ENCODE assay signal across 27 mouse cellular contexts in the genomic region with DNA sequence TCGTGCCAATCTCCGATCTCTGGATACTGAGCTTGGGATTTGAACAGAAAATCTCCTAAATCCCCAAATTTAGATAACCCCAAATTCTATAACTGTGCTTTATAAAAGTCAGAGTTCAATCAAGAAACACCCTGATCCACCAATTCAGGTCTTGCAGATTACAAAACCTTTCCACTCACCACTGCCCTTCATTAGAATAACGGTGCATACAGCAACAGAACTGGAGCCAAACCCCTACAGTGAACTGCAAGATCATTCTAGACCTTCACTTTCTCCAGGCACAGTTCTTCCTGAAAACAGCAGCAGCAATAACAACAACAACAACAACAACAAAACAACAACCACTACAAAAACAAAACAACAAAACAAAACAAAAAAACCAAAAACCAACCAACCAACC. TPM values are rescaled to one million over a fixed set of nuclear protein-coding genes. Genes with fewer than 3 reads are reported as not detected.
A peak's percentile ranks its signal among the peaks of the same experiment; 100 is the strongest.
DNase-seq lines count a peak whose midpoint lies in the region; TF ChIP-seq lines count a peak whose summit lies in the region.
"Had no signal": no experiment of that assay in that cellular context is flagged by ENCODE, and none has a peak within 500 bp of the region (broad histone marks: within the 10 kb centered on the region; RNA-seq: fewer than 3 reads in every experiment).

No protein-coding gene starts in this region.

- H3K4me1 ChIP-seq in bone marrow, adult 2 months (ENCODE audit: control insufficient read depth, insufficient read depth, low read length): peaks cover 3% of the 10 kb centered on the region
- H3K4me1 ChIP-seq: forebrain, embryonic 10.5 days; heart, embryonic 12.5 days; heart, embryonic 15.5 days; hindbrain, embryonic 10.5 days; hindbrain, embryonic 13.5 days had no signal

- WGBS in bone marrow, adult 2 months: 47% methylated on average over 3 of the region's 3 CpGs

- no peak overlapping the region for H3K4me3 ChIP-seq in bone marrow, adult 2 months (replicated peaks; ENCODE audit: control insufficient read depth, low read depth, low read length)
- H3K4me3 ChIP-seq: forebrain, embryonic 10.5 days; gastrocnemius, adult 2 months; heart, embryonic 12.5 days; heart, embryonic 15.5 days; hindbrain, embryonic 10.5 days; hindbrain, embryonic 13.5 days had no signal

- TF ChIP-seq POLR2A in bone marrow, adult 2 months (IDR thresholded peaks at IDR 0.05; ENCODE audit: borderline replicate concordance, control insufficient read depth, low read depth, low read length): no peak

- TF ChIP-seq CTCF in bone marrow, adult 2 months (IDR thresholded peaks at IDR 0.05; ENCODE audit: control insufficient read depth, insufficient read depth, low read length): no peak

- peak overlapping the region; percentile 63; the same call in 1 of the 2 replicates for H3K27ac ChIP-seq in bone marrow, adult 2 months (ENCODE audit: control insufficient read depth, insufficient read depth, low read depth, low read length, poor library complexity)
- H3K27ac ChIP-seq: forebrain, embryonic 10.5 days; gastrocnemius, adult 2 months; heart, embryonic 15.5 days; hindbrain, embryonic 10.5 days; hindbrain, embryonic 13.5 days had no signal

- peak; percentile 73 for DNase-seq in 416B (ENCODE audit: low read depth)
- peak; percentile 20 for DNase-seq in induced T-regulatory cell, adult 2 months (ENCODE audit: low read depth)
- DNase-seq in urinary bladder, adult 2 months (ENCODE audit: low spot score): no peak
- DNase-seq in cerebellum, adult 11-12 months: no peak
- no peak for DNase-seq in thymus, postnatal 10 days (ENCODE audit: low spot score in 2 of 2)
- DNase-seq: adrenal gland, postnatal 10 days; adrenal gland, postnatal 36 days; cerebellum, adult 11 months; cerebellum, adult 8-10 months; cerebellum, postnatal 10 days; cerebellum, postnatal 36 days; forebrain, postnatal 0 days; gastrocnemius, adult 2 months; gastrocnemius, postnatal 14 days; heart, adult 18-20 months; heart, postnatal 10 days; heart, postnatal 36 days had no signal

RNA-seq across cellular contexts. Expression of gene Sell, which starts 25.0 kb away (rescaled TPM):
- 36.0 and 70.4 TPM in 2 replicates for polyA plus RNA-seq in bone marrow, adult 2 months (2011; ENCODE audit: insufficient read depth, insufficient read length, low replicate concordance, missing spikeins)
- polyA plus RNA-seq in urinary bladder, adult 2 months (2012; rRNA removed): 1.2 and 1.9 TPM in 2 replicates
- polyA plus RNA-seq: forebrain, embryonic 10.5 days; heart, embryonic 12.5 days had no signal

RNA-seq across cellular contexts. Expression of gene Selp, which starts 28.3 kb away (rescaled TPM):
- polyA plus RNA-seq in bone marrow, adult 2 months (2011; ENCODE audit: insufficient read depth, insufficient read length, low replicate concordance, missing spikeins): 4.4 and 17.1 TPM in 2 replicates
- polyA plus RNA-seq in urinary bladder, adult 2 months (2012; rRNA removed): 5.5 and 6.8 TPM in 2 replicates
- polyA plus RNA-seq: embryonic facial prominence, embryonic 11.5 days; forebrain, embryonic 10.5 days; forebrain, embryonic 14.5 days; forebrain, postnatal 0 days; frontal cortex, adult 2 months; heart, embryonic 12.5 days; hindbrain, embryonic 10.5 days; hindbrain, embryonic 13.5 days; hindbrain, embryonic 16.5 days had no signal

RNA-seq across cellular contexts. Expression of gene Sele, which starts 38.8 kb away (rescaled TPM):
- 1.2 and 1.4 TPM in 2 replicates for polyA plus RNA-seq in bone marrow, adult 2 months (2011; ENCODE audit: insufficient read depth, insufficient read length, low replicate concordance, missing spikeins)
- 13.6 and 18.0 TPM in 2 replicates for polyA plus RNA-seq in urinary bladder, adult 2 months (2012; rRNA removed)
- polyA plus RNA-seq: embryonic facial prominence, embryonic 11.5 days; forebrain, embryonic 10.5 days; forebrain, embryonic 14.5 days; forebrain, postnatal 0 days; frontal cortex, adult 2 months; hindbrain, embryonic 10.5 days; hindbrain, embryonic 13.5 days; hindbrain, embryonic 16.5 days had no signal

Comparison
In these comparisons a context has a peak if more than half of its experiments do, and no peak if none do; other contexts are left out.
1. DNase-seq: peak in 416B (single experiment) and induced T-regulatory cell, adult 2 months (single experiment); none in urinary bladder, adult 2 months (single experiment), cerebellum, adult 11-12 months (single experiment) and thymus, postnatal 10 days (0 of 2).
2. RNA of gene Sell, which starts 25.0 kb away (polyA plus RNA-seq): 36.0 to 70.4 TPM in bone marrow, adult 2 months; 1.2 to 1.9 TPM in urinary bladder, adult 2 months; every median in the first group is over 10 times any median in the second.